Mouse (Mus musculus) heart, adult 2 months (tissue): ENCODE data around the gene Gucd1. TPM values are rescaled to one million over a fixed set of nuclear protein-coding genes. Genes with fewer than 3 reads are reported as not detected.
A peak's percentile ranks its signal among the peaks of the same experiment; 100 is the strongest.
"Not testable (repeated sequence)": the region's sequence is repeated elsewhere in the genome, so short reads cannot be mapped to it uniquely, and the experiment has no call there.

Experiments
- DNase-seq, 2 experiments: peaks; one replicate each; pipeline ENCODE4 v3.0.0; 2021
- H3K27ac ChIP-seq: fragments of 200-600 bp; 2 replicates; pipeline ENCODE4 v1.8.1; 2022
- H3K27me3 ChIP-seq: fragments of 200-500 bp; 2 replicates; pipeline ENCODE4 v1.6.1; 2012; ENCODE audit warnings: mild to moderate bottlenecking, low read length, inconsistent platforms, mixed read lengths; ENCODE audit not compliant: control insufficient read depth, insufficient read depth
- H3K36me3 ChIP-seq: fragments of 200-500 bp; 2 replicates; pipeline ENCODE4 v1.6.1; 2012; ENCODE audit warnings: low read length, inconsistent platforms; ENCODE audit not compliant: control insufficient read depth, insufficient read depth
- H3K4me1 ChIP-seq: fragments of 200-500 bp; 2 replicates; pipeline ENCODE4 v1.6.1; 2011; ENCODE audit warnings: low read length; ENCODE audit not compliant: control insufficient read depth, insufficient read depth
- H3K4me3 ChIP-seq: fragments of 200-600 bp; 2 replicates; pipeline ENCODE4 v1.8.1; 2022
- H3K79me2 ChIP-seq: fragments of 200-500 bp; replicated peaks from 2 replicates; pipeline ENCODE4 v1.6.1; 2012; ENCODE audit warnings: mild to moderate bottlenecking, inconsistent platforms, low read length, moderate library complexity, mixed read lengths; ENCODE audit not compliant: control insufficient read depth, insufficient read depth
- H3K9ac ChIP-seq: fragments of 200-500 bp; 2 replicates; pipeline ENCODE4 v1.6.1; 2012; ENCODE audit warnings: low read depth, mild to moderate bottlenecking, control low read depth, inconsistent platforms, low read length, mixed read lengths
- CTCF ChIP-seq: fragments of 200-600 bp; IDR thresholded peaks from 2 replicates; pipeline ENCODE4 v1.8.1; 2022; ENCODE audit warnings: antibody characterized with exemption, mild to moderate bottlenecking, moderate library complexity
- EP300 ChIP-seq: fragments of 200-500 bp; IDR thresholded peaks from 2 replicates; pipeline ENCODE4 v1.6.1; 2011; ENCODE audit warnings: low read depth, low read length, control low read depth; ENCODE audit not compliant: insufficient read depth
- POLR2A ChIP-seq: fragments of 200-500 bp; IDR thresholded peaks from 2 replicates; pipeline ENCODE4 v1.6.1; 2011; ENCODE audit warnings: mild to moderate bottlenecking, low read depth, low read length, control low read depth; ENCODE audit not compliant: insufficient read depth
- WGBS: fragments of 180-500 bp; shearing (Covaris S2); methylation state at CpG from one replicate; pipeline ENCODE4 v1.1.7; 2018; 5-methylcytosine and 5-hydroxymethylcytosine counted together
- intact Hi-C: fragments of 180-260 bp; cut with DNase I; formaldehyde crosslinking; loops from one replicate; pipeline ENCODE4 v1.15.1; 2025
- polyA plus RNA-seq: library from polyadenylated mRNA; depleted of rRNA; stranded (reverse); fragments of >200 nt; gene quantifications from 2 replicates; pipeline ENCODE4 v1.2.3, GENCODE M21; 2012
- total RNA-seq, 2 experiments: library from RNA; stranded (reverse); gene quantifications; 2 replicates each; pipeline ENCODE4 v1.2.3; 2021

Gucd1 gene
- total and polyA plus RNA-seq, 3 experiments = 33.2 to 44.7 (median 37.7) TPM

GRCm38 (mm10) chr10:75513306-75514067 is 4.3 kb downstream of the Gucd1 start:
- peaks cover 17% of the 10 kb centered on the region for H3K4me1 ChIP-seq
- TF ChIP-seq POLR2A = no peak
- no peak for TF ChIP-seq CTCF
- TF ChIP-seq EP300 = no peak
- no peak overlapping the region for H3K4me3 ChIP-seq
- peaks cover under 1% of the 10 kb centered on the region; the same call in 1 of the 2 replicates for H3K36me3 ChIP-seq
- no peak for DNase-seq
- H3K79me2 ChIP-seq = no peaks in the 10 kb centered on the region
- no peaks in the 10 kb centered on the region for H3K27me3 ChIP-seq
- H3K9ac ChIP-seq = no peak overlapping the region
- intact Hi-C loops = no loop called here
- WGBS = 88% methylated on average over 8 of the region's 8 CpGs
- no peak overlapping the region for H3K27ac ChIP-seq

GRCm38 (mm10) chr10:75512796-75513195 is 5.0 kb downstream of the Gucd1 start:
- Histone ChIP-seq H3K9ac (no peak overlapping the region), H3K4me1 (peaks cover 16% of the 10 kb centered on the region), H3K79me2 (no peaks in the 10 kb centered on the region), H3K27me3 (no peaks in the 10 kb centered on the region), H3K4me3 (no peak overlapping the region), H3K27ac (no peak overlapping the region), H3K36me3 (no peaks in the 10 kb centered on the region; the same call in 1 of the 2 replicates)
- 89% methylated on average over 7 of the region's 7 CpGs for WGBS
- no peak for DNase-seq
- TF ChIP-seq POLR2A (no peak), EP300 (no peak), CTCF (no peak)
- intact Hi-C loops = no loop called here

GRCm38 (mm10) chr10:75511897-75512296 is 5.9 kb downstream of the Gucd1 start:
- no peak for TF ChIP-seq CTCF
- no peak for TF ChIP-seq POLR2A
- no peak for TF ChIP-seq EP300
- peaks cover 16% of the 10 kb centered on the region for H3K4me1 ChIP-seq
- intact Hi-C loops = no loop called here
- no peak overlapping the region for H3K4me3 ChIP-seq
- DNase-seq = no peak
- no peaks in the 10 kb centered on the region for H3K27me3 ChIP-seq
- H3K9ac ChIP-seq = no peak overlapping the region
- WGBS = 77% methylated on average over 7 of the region's 7 CpGs
- H3K27ac ChIP-seq = no peak overlapping the region
- H3K79me2 ChIP-seq = no peaks in the 10 kb centered on the region
- H3K36me3 ChIP-seq = no peaks in the 10 kb centered on the region; the same call in 1 of the 2 replicates

- 82% methylated on average over 9 of the region's 9 CpGs for WGBS
- H3K9ac ChIP-seq = no peak overlapping the region
- H3K79me2 ChIP-seq = no peaks in the 10 kb centered on the region
- H3K36me3 ChIP-seq = no peaks in the 10 kb centered on the region; the same call in 1 of the 2 replicates
- no peaks in the 10 kb centered on the region for H3K27me3 ChIP-seq
- intact Hi-C loops = no loop called here
- no peak for DNase-seq
- H3K4me3 ChIP-seq = no peak overlapping the region
- TF ChIP-seq POLR2A (no peak), EP300 (no peak), CTCF (no peak)
- peaks cover 12% of the 10 kb centered on the region for H3K4me1 ChIP-seq
- peak overlapping the region; percentile 76 for H3K27ac ChIP-seq
These were observed 6.7 kb downstream of the Gucd1 start for GRCm38 (mm10) chr10:75511060-75511459.

- no peak overlapping the region for H3K4me3 ChIP-seq
- peaks cover 6% of the 10 kb centered on the region for H3K4me1 ChIP-seq
- intact Hi-C loops = no loop called here
- H3K27me3 ChIP-seq = no peaks in the 10 kb centered on the region
- H3K79me2 ChIP-seq = no peaks in the 10 kb centered on the region
- peak overlapping the region; percentile 76 for H3K27ac ChIP-seq
- DNase-seq = peak; percentile 67 to 80
- no peak for TF ChIP-seq POLR2A
- 0 out of 2 replicates have a peak, but pooled peaks have one; percentile 11 for TF ChIP-seq EP300
- no peak for TF ChIP-seq CTCF
- 58% methylated on average over 7 of the region's 7 CpGs for WGBS
- no peak overlapping the region for H3K9ac ChIP-seq
- H3K36me3 ChIP-seq = no peaks in the 10 kb centered on the region
These were observed 7.3 kb downstream of the Gucd1 start for GRCm38 (mm10) chr10:75510446-75510845.

GRCm38 (mm10) chr10:75505928-75506327 is 11.8 kb downstream of the Gucd1 start:
- 86% methylated on average over 3 of the region's 3 CpGs for WGBS
- H3K36me3 ChIP-seq = not testable (repeated sequence)

More at GRCm38 (mm10) chr10:75505928-75506327, 11.8 kb downstream of the Gucd1 start:
- H3K27me3 ChIP-seq, intact Hi-C loops, H3K4me3 ChIP-seq, H3K9ac ChIP-seq, H3K27ac ChIP-seq, H3K79me2 ChIP-seq, H3K4me1 ChIP-seq, DNase-seq: not testable (repeated sequence)
